Mouse (Mus musculus) gastrocnemius, adult 2 months (tissue): ENCODE data around the gene Mettl13. TPM values are rescaled to one million over a fixed set of nuclear protein-coding genes. Genes with fewer than 3 reads are reported as not detected.
A peak's percentile ranks its signal among the peaks of the same experiment; 100 is the strongest.

ENCODE experiments used
- DNase-seq: peaks from one replicate; pipeline ENCODE4 v3.0.0; 2022
- H3K27ac ChIP-seq: fragments of 200-600 bp; 2 replicates; pipeline ENCODE4 v1.8.1; 2022; ENCODE audit warnings: mild to moderate bottlenecking
- H3K4me3 ChIP-seq: fragments of 200-600 bp; 2 replicates; pipeline ENCODE4 v1.8.1; 2022; ENCODE audit warnings: mild to moderate bottlenecking, moderate library complexity
- CTCF ChIP-seq: fragments of 200-600 bp; IDR thresholded peaks from 2 replicates; pipeline ENCODE4 v1.8.1; 2022; ENCODE audit warnings: antibody characterized with exemption, mild to moderate bottlenecking, moderate library complexity
- intact Hi-C: fragments of 180-260 bp; cut with DNase I; formaldehyde crosslinking; loops from one replicate; pipeline ENCODE4 v1.15.1; 2025
- total RNA-seq, 2 experiments: library from RNA; stranded (reverse); gene quantifications; 2 replicates each; pipeline ENCODE4 v1.2.3; 2021

Gene Mettl13
- total RNA-seq, 2 experiments from 2014 or later, result 6.6 to 8.9 TPM

DNA sequence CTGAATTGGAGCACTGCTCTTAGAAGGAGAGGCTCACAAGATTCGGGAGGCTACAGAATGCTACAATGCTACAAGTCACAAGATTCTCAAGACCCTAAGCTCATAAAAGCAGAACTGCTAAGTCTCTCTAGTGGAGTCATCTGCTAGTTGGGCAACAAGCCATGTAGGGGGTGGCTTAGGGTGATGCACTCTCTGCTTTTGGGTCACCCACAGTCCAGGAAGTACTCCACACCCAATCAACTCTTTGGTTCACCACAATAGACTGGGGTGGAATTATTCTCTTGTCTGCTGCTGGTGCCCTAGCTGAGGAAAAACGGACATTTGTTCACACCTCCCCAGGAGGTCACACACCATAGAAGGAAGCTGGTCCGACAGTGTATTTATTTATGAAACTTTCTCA is 16.6 kb upstream of the Mettl13 start:
- no peak for TF ChIP-seq CTCF
- H3K27ac ChIP-seq, result no peak overlapping the region
- intact Hi-C loops, result no loop called here
- DNase-seq, result peak; percentile 35
- H3K4me3 ChIP-seq, result no peak overlapping the region

DNA sequence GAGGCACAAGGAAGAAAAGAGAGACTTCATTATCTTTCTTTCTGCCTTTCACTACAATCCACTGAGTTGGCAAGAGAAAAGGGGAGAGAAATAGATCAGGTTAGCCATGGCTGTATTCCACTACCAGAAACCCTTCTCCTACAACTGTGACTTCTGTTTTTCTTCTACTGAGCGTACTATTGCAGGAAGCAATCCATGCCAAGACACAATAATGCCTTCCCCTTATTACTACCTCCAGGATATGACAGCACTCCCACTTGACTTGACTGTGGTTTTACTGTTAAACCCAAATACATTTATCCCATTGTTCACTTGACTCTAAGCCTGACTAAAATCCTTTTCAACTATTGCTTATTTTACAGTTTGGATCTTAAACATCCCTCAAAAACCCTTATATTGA is 14.9 kb upstream of the Mettl13 start:
- intact Hi-C loops, result no loop called here
- DNase-seq, result no peak
- TF ChIP-seq CTCF, result no peak
- Histone ChIP-seq H3K4me3 (no peak overlapping the region), H3K27ac (no peak overlapping the region)

- intact Hi-C loops, result no loop called here
- no peak overlapping the region for H3K4me3 ChIP-seq
- no peak for TF ChIP-seq CTCF
- no peak overlapping the region for H3K27ac ChIP-seq
- no peak for DNase-seq
These were observed 5.8 kb upstream of the Mettl13 start for GRCm38 (mm10) chr1:162554193-162554592.

DNA sequence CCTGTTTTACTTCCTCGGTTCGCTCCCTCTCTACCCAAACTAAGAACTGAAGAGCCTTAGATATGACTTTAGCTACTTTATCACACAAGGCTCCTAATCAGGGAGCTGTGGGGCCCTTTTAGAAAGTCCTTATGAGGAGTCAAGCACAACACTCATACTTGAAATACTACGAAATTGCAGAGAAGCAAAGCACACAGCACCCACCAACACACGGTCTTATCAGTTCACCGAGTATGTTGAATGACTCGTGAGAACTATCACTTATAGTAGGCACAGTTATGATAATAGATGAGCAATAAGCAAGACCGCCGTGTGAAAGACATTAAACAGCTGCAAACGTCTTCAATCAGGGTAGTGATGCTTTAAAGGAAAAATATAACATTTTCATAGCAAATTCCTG is 4.6 kb upstream of the Mettl13 start:
- intact Hi-C loops, result no loop called here
- Histone ChIP-seq H3K27ac (no peak overlapping the region), H3K4me3 (no peak overlapping the region)
- no peak for TF ChIP-seq CTCF
- DNase-seq, result no peak

DNA sequence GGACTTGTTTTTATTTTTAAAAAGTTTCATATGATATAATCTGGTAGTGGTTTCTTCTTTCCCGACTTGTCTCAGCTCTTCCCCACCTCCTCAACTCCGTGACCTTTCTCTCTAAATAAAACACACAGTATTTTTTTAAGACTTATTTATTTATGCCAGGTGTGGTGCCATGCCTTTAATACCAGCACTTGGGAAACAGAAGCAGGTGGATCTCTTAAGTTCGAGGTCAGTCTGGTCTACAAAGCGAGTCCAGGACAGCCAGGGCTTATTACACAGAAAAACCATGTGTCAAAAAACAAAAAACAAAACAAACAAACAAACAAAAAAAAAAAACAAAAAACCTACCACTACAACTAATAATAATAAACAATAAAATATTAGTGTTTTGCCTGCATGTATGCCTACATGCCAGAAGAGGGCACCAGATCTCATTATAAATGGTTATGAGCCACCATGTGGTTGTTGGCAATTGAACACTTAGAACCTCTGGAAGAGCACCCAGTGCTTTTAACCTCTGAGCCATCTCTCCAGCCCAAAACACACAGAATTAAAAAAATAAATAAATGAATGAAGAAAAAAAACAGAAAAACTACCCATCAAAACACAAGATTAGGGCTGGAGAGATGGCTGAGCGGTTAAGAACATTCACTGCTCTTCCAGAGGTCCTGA is 1.4 kb upstream of the Mettl13 start:
- no peak overlapping the region for H3K4me3 ChIP-seq
- intact Hi-C loops, result loop anchor here (2.0 to 10.0 kb wide), 2 partner anchors 19 to 675 kb away; partner anchors contain the start of gene Suco
- DNase-seq, result no peak
- TF ChIP-seq CTCF, result peak; percentile 88
- no peak overlapping the region; the same call in 1 of the 2 replicates for H3K27ac ChIP-seq

DNA sequence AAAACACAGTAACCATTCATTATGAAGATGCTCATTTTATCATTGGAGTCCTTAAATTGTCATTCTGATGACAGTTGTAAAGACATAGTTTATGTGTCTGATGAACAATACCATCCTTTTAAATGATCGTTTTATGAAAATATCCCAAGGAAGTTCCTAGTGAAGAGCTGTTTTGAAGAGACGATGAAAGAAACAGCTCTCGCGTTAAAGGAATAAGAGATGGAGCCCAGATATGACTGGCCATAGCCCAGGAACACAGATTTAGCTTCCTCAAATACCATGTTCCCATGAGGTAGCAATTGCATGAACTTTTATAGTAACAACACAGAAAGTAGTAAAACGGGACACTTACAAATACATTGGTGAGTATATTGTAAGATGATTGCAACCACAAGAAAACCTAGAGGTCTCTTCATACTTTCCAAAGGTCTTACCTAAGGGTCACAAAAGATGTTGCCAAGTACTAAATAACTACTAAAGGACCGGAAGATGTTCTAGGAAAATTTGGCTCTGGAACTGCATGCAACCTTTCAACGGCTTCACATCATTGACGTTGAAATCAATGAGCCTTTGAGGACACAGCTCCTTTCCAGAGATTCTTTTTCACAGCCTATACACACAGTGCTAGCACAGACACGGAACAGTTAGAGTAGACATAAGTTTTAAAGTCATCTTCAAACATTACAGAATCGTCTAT is 714 bp upstream of the Mettl13 start:
- TF ChIP-seq CTCF, result no peak
- H3K4me3 ChIP-seq, result peak overlapping the region; percentile 97
- peak overlapping the region; percentile 91 for H3K27ac ChIP-seq
- DNase-seq, result no peak
- intact Hi-C loops, result loop anchor here (10.0 kb wide), 1 partner anchor 674 kb away; the partner anchor contains the start of gene Suco

DNA sequence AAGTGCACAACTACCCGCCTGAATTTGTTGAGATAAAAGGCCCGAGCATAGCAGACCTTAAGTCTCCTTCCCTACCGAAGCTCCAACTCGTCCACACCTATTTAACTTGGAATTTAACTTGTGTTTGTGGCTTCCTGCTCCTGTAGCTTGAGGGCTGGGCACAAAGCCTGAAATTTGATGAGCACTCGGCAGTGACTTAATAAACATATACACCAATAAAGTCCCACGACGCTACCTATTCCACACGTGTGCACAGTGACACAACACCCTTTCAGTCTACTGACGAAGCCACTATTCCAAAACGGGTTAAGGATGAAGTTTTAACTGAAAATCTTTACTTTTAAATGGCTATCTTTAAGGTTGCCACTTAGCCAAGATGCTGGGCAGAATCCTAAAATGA is 744 bp downstream of the Mettl13 start:
- no peak for DNase-seq
- Histone ChIP-seq H3K4me3 (peak overlapping the region; percentile 97), H3K27ac (peak overlapping the region; percentile 91)
- TF ChIP-seq CTCF, result no peak
- intact Hi-C loops, result loop anchor here (10.0 kb wide), 1 partner anchor 673 kb away; the partner anchor contains the start of gene Suco

DNA sequence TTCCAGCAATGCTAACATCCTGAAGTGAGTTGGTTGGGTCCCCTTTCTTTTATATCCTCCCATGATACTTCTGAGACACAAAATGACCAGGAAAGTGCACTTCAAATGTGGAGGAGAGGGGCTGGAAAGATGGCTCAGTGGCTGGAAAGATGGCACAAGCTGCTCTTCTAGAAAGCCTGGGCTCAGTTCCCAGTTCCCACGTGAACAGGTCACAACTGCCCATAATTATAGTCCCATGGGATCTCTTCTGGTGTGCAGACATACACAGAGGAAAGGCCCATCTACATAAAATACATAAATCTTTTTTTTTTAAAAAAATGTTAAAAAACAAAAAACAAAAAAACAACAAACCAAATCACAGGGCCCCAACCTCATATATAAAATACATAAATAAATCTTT is 5.1 kb downstream of the Mettl13 start:
- Histone ChIP-seq H3K27ac (no peak overlapping the region), H3K4me3 (no peak overlapping the region)
- intact Hi-C loops, result loop anchor here (10.0 kb wide), 1 partner anchor 668 kb away; the partner anchor contains the start of gene Suco
- DNase-seq, result no peak
- no peak for TF ChIP-seq CTCF

DNA sequence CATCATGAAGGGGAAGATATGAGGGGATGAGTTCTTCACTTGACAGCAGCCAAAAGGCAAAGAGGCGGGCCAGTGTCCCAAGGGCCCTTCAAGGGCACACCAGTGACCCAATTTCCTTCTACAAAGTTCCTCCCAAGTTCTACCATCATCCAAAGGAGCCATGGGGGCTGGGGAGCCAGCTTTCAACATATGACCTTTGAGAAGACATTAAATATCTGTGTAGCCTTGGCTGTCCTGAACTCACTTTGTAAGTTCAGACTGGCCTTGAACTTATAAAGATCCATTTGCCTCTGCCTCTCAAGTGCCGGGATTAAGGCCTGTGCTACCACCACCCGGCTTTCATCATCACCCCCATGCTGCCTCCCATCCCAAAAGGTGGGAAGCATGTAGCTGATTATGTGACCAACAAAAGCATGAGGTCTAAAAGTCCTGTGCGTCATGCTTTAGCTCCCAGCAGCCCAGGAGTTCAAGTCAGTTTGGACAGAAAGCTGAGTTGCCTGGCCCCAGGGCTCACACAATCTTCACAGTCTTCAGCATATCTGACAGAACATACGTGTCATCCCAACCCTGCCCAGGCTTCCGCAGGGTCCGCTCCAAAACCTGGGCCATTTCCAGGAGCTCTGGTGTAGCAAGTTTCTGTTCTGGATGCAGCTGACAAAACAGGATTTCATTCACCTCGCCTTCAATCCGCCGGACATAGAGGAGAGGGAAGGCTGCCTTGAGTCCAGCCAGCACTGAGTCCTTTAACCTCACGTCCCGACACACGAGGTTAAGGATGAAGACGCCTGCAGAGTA is 14.4 kb downstream of the Mettl13 start:
- no peak for TF ChIP-seq CTCF

DNA sequence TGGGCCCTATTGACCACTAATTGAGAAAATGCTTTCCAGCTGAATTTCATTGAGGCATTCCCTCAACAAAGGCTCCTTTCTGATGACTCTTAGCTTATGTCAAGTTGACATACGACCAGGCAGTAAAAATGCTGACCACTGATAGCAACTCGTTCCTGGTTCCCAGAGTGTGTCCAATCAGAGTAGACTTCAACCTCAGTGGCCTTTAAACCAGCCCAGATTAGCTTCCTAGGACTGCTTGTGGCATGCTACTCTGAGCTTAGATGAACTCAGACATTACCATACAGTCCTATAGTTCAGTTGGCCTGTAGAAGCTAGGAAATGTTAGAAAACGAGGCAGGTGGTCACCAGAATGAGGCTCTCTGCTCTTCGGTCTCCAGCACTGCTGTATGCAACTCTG is 16.0 kb downstream of the Mettl13 start:
- intact Hi-C loops, result loop anchor here (10.0 kb wide), 1 partner anchor 178 kb away; no protein-coding TSS in a partner anchor
- no peak for DNase-seq
- Histone ChIP-seq H3K4me3 (no peak overlapping the region), H3K27ac (no peak overlapping the region)
- TF ChIP-seq CTCF, result no peak

More for the DNA sequence above, 14.4 kb downstream of the Mettl13 start:
- no peak overlapping the region for H3K27ac ChIP-seq
- intact Hi-C loops, result loop anchor here (10.0 kb wide), 1 partner anchor 179 kb away; no protein-coding TSS in a partner anchor
- H3K4me3 ChIP-seq, result no peak overlapping the region
- no peak for DNase-seq

DNA sequence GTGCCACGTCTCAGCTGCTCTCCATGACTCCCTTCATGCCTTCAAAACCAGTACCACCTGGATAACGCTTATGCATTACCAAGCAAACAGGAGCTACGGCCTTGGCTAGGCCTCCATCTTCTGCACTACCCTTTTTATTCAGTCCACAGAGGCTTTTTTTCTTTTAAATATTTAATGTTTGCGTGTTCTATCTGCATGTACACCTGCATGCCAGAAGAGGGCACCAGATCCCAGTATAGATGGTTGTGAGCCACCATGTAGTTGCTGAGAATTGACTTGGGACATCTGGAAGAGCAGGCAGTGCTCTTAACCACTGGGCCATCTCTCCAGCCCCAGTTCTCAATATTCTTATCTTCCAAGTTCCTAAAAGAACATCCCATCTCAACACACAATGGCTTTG is 16.8 kb downstream of the Mettl13 start:
- peak; percentile 60 for TF ChIP-seq CTCF
- DNase-seq, result no peak

GRCm38 (mm10) chr1:162530666-162531065 is 17.7 kb downstream of the Mettl13 start:
- no peak for DNase-seq
- no peak for TF ChIP-seq CTCF
- intact Hi-C loops, result loop anchor here (10.0 kb wide), 1 partner anchor 176 kb away; no protein-coding TSS in a partner anchor
- no peak overlapping the region for H3K4me3 ChIP-seq
- no peak overlapping the region for H3K27ac ChIP-seq

More for the DNA sequence above, 16.8 kb downstream of the Mettl13 start:
- intact Hi-C loops, result loop anchor here (10.0 kb wide), 1 partner anchor 177 kb away; no protein-coding TSS in a partner anchor
- H3K4me3 ChIP-seq, result no peak overlapping the region
- H3K27ac ChIP-seq, result no peak overlapping the region
